Mouse (Mus musculus) layer of hippocampus, adult 18-20 months (tissue): ENCODE measurements around the gene Pde7b. TPM values are rescaled to one million over a fixed set of nuclear protein-coding genes. Genes with fewer than 3 reads are reported as not detected.
A peak's percentile ranks its signal among the peaks of the same experiment; 100 is the strongest.

Experiments
- DNase-seq, 2 experiments: peaks; one replicate each; pipeline ENCODE4 v3.0.0; 2022; ENCODE audit warnings: low spot score in 2 of 2
- total RNA-seq, 2 experiments: library from RNA; stranded (reverse); gene quantifications; 2 replicates each; pipeline ENCODE4 v1.2.3; 2021

Gene Pde7b
- total RNA-seq, 2 experiments from 2014 or later, result 21.2 to 27.0 TPM

GRCm38 (mm10) chr10:20437021-20437420, 287.9 kb downstream of the Pde7b start:
- DNase-seq, result no peak

- DNase-seq, result no peak
These were observed 289.0 kb downstream of the Pde7b start for GRCm38 (mm10) chr10:20435913-20436312.

- DNase-seq, result no peak
These were observed 293.5 kb downstream of the Pde7b start for GRCm38 (mm10) chr10:20431336-20431735.

- no peak for DNase-seq
These were observed 303.5 kb downstream of the Pde7b start for GRCm38 (mm10) chr10:20421299-20421883.

GRCm38 (mm10) chr10:20420296-20420695, 304.6 kb downstream of the Pde7b start:
- DNase-seq, result no peak

GRCm38 (mm10) chr10:20418856-20419219, 306.0 kb downstream of the Pde7b start:
- no peak for DNase-seq

- DNase-seq, result no peak
These were observed 306.5 kb downstream of the Pde7b start for GRCm38 (mm10) chr10:20418202-20418855.

- DNase-seq, result no peak
These were observed 315.7 kb downstream of the Pde7b start for GRCm38 (mm10) chr10:20409181-20409580.

GRCm38 (mm10) chr10:20408336-20408735, 316.5 kb downstream of the Pde7b start:
- DNase-seq, result no peak

- DNase-seq, result peak in 1 of 2 experiments; percentile 63
These were observed 319.4 kb downstream of the Pde7b start for GRCm38 (mm10) chr10:20405471-20405870.

GRCm38 (mm10) chr10:20402941-20403340, 321.9 kb downstream of the Pde7b start:
- no peak for DNase-seq

- DNase-seq, result no peak
These were observed 324.5 kb downstream of the Pde7b start for GRCm38 (mm10) chr10:20400406-20400805.

GRCm38 (mm10) chr10:20398641-20399390, 326.1 kb downstream of the Pde7b start:
- no peak for DNase-seq

GRCm38 (mm10) chr10:20398224-20398623, 326.7 kb downstream of the Pde7b start:
- no peak for DNase-seq

- no peak for DNase-seq
These were observed 329.1 kb downstream of the Pde7b start for GRCm38 (mm10) chr10:20395778-20396177.

GRCm38 (mm10) chr10:20394815-20395214, 330.1 kb downstream of the Pde7b start:
- DNase-seq, result no peak

GRCm38 (mm10) chr10:20390568-20390967, 334.3 kb downstream of the Pde7b start:
- no peak for DNase-seq

GRCm38 (mm10) chr10:20382807-20383419, 342.0 kb downstream of the Pde7b start:
- DNase-seq, result peak in 1 of 2 experiments; percentile 37

- DNase-seq, result no peak
These were observed 343.5 kb downstream of the Pde7b start for GRCm38 (mm10) chr10:20381352-20381751.

GRCm38 (mm10) chr10:20380798-20381197, 344.1 kb downstream of the Pde7b start:
- DNase-seq, result peak; percentile 85 to 93

- DNase-seq, result peak in 1 of 2 experiments; percentile 69
These were observed 345.7 kb downstream of the Pde7b start for GRCm38 (mm10) chr10:20379071-20379735.
